Mouse (Mus musculus) liver, embryonic 16.5 days (tissue): Measurements from ENCODE around the gene Moxd1. TPM values are rescaled to one million over a fixed set of nuclear protein-coding genes. Genes with fewer than 3 reads are reported as not detected.
"Not testable (repeated sequence)": the region's sequence is repeated elsewhere in the genome, so short reads cannot be mapped to it uniquely, and the experiment has no call there.

ENCODE experiments used
- ATAC-seq: fragments of 200-750 bp; cut with Nextera tagmentation; 2 replicates; pipeline ENCODE4 v1.8.0; 2017; ENCODE audit warnings: low read depth, mild to moderate bottlenecking, moderate number of reproducible peaks, moderate library complexity
- H3K27ac ChIP-seq: fragments of 300-500 bp; sonication (generic); 2 replicates; pipeline ENCODE4 v1.5.1; 2014; ENCODE audit warnings: mild to moderate bottlenecking, low read length
- H3K27me3 ChIP-seq: fragments of 300-500 bp; sonication (generic); 2 replicates; pipeline ENCODE4 v1.6.1; 2014; ENCODE audit warnings: low read depth, low read length, mixed read lengths; ENCODE audit not compliant: control insufficient read depth, insufficient read depth
- H3K36me3 ChIP-seq: fragments of 300-500 bp; sonication (generic); 2 replicates; pipeline ENCODE4 v1.6.1; 2014; ENCODE audit warnings: mild to moderate bottlenecking; ENCODE audit not compliant: control insufficient read depth, insufficient read depth
- H3K4me1 ChIP-seq: fragments of 300-500 bp; sonication (generic); 2 replicates; pipeline ENCODE4 v1.6.1; 2014; ENCODE audit warnings: low read depth, low read length, mixed read lengths; ENCODE audit not compliant: control insufficient read depth
- H3K4me2 ChIP-seq: fragments of 300-500 bp; sonication (generic); 2 replicates; pipeline ENCODE4 v1.6.1; 2014; ENCODE audit warnings: low read depth, low read length, mixed read lengths
- H3K4me3 ChIP-seq: fragments of 300-500 bp; sonication (generic); 2 replicates; pipeline ENCODE4 v1.5.1; 2014; ENCODE audit warnings: low read depth, mild to moderate bottlenecking, low read length
- H3K9ac ChIP-seq: fragments of 300-500 bp; sonication (generic); 2 replicates; pipeline ENCODE4 v1.6.1; 2014; ENCODE audit warnings: low read depth, low read length
- H3K9me3 ChIP-seq: fragments of 300-500 bp; sonication (generic); replicated peaks from 2 replicates; pipeline ENCODE4 v1.6.1; 2016; ENCODE audit warnings: low read length; ENCODE audit not compliant: control insufficient read depth
- WGBS: fragments of 180-500 bp; shearing (Covaris S2); extraction: QIAGEN DNeasy Blood & Tissue Kit; methylation state at CpG from one replicate; pipeline ENCODE4 v1.1.7; 2014; ENCODE audit not compliant: insufficient replicate concordance; 5-methylcytosine and 5-hydroxymethylcytosine counted together
- polyA plus RNA-seq: library from polyadenylated mRNA; unstranded; fragments of >200 nt; fragmentation: Nextera tagmentation; extraction: Ambion mirVana; gene quantifications from 2 replicates; pipeline ENCODE4 v1.2.1, GENCODE M21; 2015

The Moxd1 gene
- polyA plus RNA-seq, 1 experiment from 2014 or later: 0.25 TPM

DNA sequence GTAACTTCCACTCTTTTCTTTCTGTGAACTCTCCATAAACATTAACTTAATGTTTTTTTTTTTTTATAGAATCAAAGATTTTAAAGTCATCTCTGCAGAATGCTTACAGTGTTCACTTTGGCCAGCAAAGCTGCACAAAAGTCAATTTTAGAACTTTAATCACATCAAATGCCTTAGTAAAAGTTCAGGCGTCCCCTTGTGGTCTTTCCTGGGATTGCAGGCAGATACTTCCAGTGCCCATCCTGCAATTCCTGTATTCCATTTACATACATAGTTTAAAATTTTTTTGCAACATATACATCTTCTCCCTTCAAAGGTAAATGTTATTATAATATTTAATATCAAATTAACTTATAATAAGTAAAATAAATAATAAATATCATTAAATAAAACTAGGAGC lies 74.5 kb downstream of the Moxd1 start:
- Histone ChIP-seq H3K9me3 (no peaks in the 10 kb centered on the region), H3K9ac (no peak overlapping the region), H3K4me2 (no peak overlapping the region), H3K27me3 (no peaks in the 10 kb centered on the region), H3K36me3 (no peaks in the 10 kb centered on the region), H3K4me1 (no peaks in the 10 kb centered on the region), H3K4me3 (no peak overlapping the region), H3K27ac (no peak overlapping the region)
- 0% methylated on average over 1 of the region's 1 CpGs for WGBS
- ATAC-seq: no peak

DNA sequence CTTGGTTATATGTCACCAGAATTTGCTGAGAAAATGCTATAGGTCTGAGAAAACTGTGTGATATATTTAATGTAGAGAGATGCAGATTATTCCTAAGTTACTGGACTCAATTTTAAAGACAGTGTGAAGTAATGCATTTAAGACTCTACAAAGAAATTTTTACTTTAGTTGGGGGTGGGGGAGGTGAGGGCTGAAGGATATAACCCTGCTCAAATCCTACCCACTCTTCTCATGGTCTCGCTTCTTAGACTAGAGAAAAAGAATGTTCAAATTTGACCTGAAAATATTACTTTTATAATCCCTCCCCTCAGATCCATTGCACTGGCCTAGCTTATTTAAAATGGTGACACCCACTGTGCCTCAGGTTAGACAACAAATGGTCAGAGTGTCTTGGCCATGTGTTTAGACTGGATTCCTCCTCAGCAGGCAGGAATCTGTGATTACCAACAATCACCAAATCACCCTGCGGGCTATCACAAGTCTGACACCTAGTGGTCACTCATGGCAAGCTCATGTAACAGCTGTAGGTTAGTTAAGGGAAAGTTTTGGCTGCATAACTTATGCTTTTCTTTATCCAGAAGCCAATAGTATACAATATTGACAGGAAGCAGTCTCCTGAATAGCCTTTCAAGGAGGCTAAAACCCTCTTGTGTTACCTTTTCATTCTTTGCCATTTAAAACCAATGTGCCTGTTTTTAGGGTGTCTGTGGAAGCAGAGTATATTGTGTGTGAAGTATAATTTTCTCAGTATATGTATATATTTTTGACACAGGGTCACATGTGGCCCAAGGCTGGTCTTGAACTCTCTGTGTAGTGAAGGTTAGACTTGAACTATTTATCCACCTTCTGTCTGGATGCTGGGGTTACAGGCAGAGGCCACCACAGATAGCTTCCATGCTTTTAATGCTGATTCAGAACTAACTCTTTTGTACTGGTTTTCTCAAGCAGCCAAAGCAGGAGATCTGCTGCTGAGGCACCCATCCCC lies 75.2 kb downstream of the Moxd1 start:
- H3K4me3 ChIP-seq: no peak overlapping the region
- H3K9me3 ChIP-seq: no peaks in the 10 kb centered on the region
- ATAC-seq: no peak
- no peak overlapping the region for H3K27ac ChIP-seq
- no peaks in the 10 kb centered on the region for H3K4me1 ChIP-seq
- H3K4me2 ChIP-seq: no peak overlapping the region
- no peak overlapping the region for H3K9ac ChIP-seq
- no peaks in the 10 kb centered on the region for H3K36me3 ChIP-seq
- no peaks in the 10 kb centered on the region for H3K27me3 ChIP-seq
- 38% methylated on average over 2 of the region's 2 CpGs for whole genome bisulfite sequencing

DNA sequence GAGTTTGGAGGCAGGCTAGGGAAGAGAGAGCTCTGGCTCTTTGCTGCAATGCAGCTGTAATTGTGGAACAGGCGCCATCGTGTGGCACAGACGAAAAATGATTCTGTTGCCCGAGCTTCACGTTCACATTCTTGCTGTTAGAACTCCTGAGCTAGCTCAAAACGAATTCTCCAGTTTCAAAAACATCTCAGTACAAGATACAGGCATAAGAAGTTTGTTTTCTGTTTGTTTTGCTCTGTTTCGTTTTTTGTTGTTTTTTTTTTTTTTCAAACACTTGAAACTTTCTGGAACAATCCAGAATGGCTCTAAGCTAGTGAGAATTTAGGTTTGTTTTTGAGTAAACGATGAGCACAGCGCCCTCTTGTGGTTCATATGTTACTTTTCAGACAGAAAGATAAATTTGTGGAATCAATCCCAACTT lies 88.9 kb downstream of the Moxd1 start:
- Histone ChIP-seq H3K36me3 (no peaks in the 10 kb centered on the region), H3K9ac (no peak overlapping the region), H3K27me3 (no peaks in the 10 kb centered on the region), H3K4me2 (0 out of 2 replicates have a peak overlapping the region, but pooled peaks have one; percentile 29), H3K9me3 (no peaks in the 10 kb centered on the region), H3K4me3 (no peak overlapping the region), H3K4me1 (no peaks in the 10 kb centered on the region), H3K27ac (no peak overlapping the region)
- WGBS: under 1% methylated on average over 9 of the region's 9 CpGs
- ATAC-seq: no peak

DNA sequence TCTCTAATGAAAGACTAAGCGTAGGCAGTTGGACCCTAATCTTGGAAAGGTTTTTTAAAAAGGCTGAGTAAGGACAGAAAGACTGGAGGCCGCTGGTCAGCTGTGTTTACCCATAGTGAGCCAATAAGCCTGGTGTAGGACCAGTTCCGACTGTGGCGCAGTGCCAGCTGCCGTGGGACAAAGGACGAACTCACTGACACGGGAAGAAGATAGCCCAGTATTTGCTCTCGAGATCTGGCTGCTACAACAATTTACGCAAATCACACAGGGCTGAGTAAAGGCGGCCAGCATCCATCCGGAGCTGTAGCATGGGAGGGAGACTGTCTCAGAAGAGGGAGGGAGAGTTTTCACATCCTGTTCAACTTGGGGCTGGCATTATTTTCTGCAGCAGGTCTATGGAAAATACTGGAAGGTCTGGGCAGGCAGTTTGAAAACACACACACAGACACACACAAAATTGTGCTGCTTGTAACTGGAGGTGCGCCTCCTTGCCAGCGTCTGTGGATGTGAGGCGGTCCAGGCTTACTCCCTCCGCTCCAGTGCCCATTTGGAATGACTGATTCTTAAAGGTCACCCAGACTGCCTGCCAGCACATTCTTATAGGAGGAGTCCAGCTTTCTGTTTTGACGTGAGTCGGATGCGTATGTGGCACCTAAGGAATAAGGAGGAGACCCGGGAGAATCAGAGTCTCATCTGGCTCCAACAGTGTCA lies 94.0 kb downstream of the Moxd1 start:
- peak; percentile 30; the same call in 1 of the 2 replicates for ATAC-seq
- H3K4me2 ChIP-seq: no peak overlapping the region

DNA sequence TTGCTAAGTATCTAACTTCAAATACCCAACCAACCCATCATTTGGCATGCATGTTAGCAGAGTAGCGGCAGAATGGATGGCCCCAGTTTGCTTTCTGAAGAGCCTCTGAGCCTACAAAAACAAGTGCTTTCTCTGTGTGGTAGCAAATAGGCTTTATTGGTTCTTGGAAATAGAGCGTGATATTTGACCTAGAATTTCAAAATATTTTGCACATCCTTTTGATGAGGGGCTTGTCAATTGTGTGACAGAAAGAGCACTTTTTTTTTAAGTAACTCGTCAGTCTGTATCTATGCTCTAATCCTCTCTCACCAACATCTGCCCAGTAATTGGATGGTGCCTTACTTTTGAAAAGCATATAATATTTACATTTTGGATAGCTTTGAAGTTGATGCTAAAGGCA lies 97.0 kb downstream of the Moxd1 start:
- Histone ChIP-seq H3K4me2 (no peak overlapping the region), H3K4me3 (no peak overlapping the region), H3K27ac (no peak overlapping the region), H3K4me1 (no peaks in the 10 kb centered on the region), H3K36me3 (no peaks in the 10 kb centered on the region), H3K9me3 (no peaks in the 10 kb centered on the region), H3K9ac (no peak overlapping the region), H3K27me3 (no peaks in the 10 kb centered on the region)
- ATAC-seq: no peak
- 60% methylated on average over 3 of the region's 3 CpGs for WGBS

More for the DNA sequence above, 94.0 kb downstream of the Moxd1 start:
- no peak overlapping the region for H3K27ac ChIP-seq
- WGBS: 61% methylated on average over 19 of the region's 19 CpGs
- no peaks in the 10 kb centered on the region for H3K36me3 ChIP-seq
- no peak overlapping the region for H3K9ac ChIP-seq
- no peaks in the 10 kb centered on the region for H3K9me3 ChIP-seq
- no peaks in the 10 kb centered on the region for H3K27me3 ChIP-seq
- H3K4me1 ChIP-seq: no peaks in the 10 kb centered on the region
- no peak overlapping the region for H3K4me3 ChIP-seq

DNA sequence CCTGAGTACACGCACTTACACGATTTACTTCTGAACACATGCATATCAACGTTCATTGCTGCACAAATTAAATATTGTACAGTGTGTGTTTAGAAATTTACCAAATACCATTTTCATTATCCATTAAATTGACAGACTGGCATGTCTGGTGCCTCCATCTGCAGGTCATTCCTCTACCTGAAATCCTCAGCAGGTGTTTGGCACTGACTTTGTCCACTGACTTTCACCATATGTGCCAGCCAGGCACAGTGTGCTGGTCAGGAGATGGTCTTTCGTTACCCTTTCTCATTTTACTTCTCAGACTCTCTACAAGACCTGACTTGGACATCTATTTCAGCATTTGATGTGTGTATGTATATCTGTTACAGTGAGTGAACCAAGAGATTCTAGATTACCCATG lies 99.7 kb downstream of the Moxd1 start:
- no peaks in the 10 kb centered on the region for H3K27me3 ChIP-seq
- H3K4me1 ChIP-seq: no peaks in the 10 kb centered on the region
- 74% methylated on average over 4 of the region's 4 CpGs for WGBS
- H3K36me3 ChIP-seq: no peaks in the 10 kb centered on the region
- H3K9me3 ChIP-seq: no peaks in the 10 kb centered on the region
- H3K4me2 ChIP-seq: no peak overlapping the region
- ATAC-seq: no peak
- H3K27ac ChIP-seq: no peak overlapping the region
- no peak overlapping the region for H3K4me3 ChIP-seq
- no peak overlapping the region for H3K9ac ChIP-seq

DNA sequence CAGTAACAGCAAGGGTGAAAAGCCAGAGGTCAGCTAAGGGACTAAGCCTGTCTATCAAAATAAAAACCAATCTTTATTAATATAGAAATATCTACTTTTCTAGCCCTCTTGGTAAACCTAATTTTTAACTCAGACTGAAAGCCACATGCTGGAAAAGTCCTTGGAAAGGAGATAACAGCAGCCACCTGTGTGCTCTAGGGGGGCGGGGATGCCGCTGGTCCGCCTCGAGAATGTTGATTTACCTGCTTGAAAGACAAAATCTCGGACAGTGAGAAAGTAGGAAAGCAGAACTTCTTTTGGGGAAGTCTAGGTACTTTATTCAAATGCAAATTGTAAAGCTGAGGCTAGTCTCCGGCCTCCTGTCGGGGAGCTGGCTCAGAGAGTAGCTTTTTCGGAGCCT lies 103.9 kb downstream of the Moxd1 start:
- not testable (repeated sequence) for ATAC-seq, H3K27me3 ChIP-seq, H3K9ac ChIP-seq, H3K9me3 ChIP-seq, H3K27ac ChIP-seq, H3K4me3 ChIP-seq, H3K36me3 ChIP-seq, H3K4me2 ChIP-seq, H3K4me1 ChIP-seq
- WGBS: 42% methylated on average over 6 of the region's 8 CpGs

DNA sequence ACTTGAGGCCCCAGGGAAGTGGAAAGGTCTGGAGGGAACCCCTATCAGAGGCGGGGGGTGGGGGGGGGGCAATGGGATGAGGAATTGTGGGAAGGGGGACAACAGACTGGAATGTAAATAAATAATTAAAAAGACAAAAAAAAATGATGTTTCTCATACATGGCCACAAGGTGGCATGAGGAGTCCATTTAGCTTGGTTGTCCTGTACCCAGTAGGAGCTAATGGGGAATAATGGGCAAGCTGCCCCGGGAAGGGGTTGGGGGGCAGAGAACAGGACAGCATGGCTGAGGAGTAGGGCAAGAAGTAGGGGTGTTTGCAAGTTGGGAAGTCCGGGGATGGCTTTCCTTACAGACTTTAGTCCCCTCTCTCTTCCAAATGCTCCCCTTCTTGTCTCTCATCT lies 109.5 kb downstream of the Moxd1 start:
- ATAC-seq: no peak
- WGBS: 45% methylated on average over 3 of the region's 3 CpGs
- H3K27ac ChIP-seq: no peak overlapping the region
- H3K9me3 ChIP-seq: no peaks in the 10 kb centered on the region
- H3K36me3 ChIP-seq: no peaks in the 10 kb centered on the region
- no peak overlapping the region for H3K4me3 ChIP-seq
- H3K27me3 ChIP-seq: no peaks in the 10 kb centered on the region
- H3K9ac ChIP-seq: no peak overlapping the region
- H3K4me1 ChIP-seq: no peaks in the 10 kb centered on the region
- H3K4me2 ChIP-seq: no peak overlapping the region

DNA sequence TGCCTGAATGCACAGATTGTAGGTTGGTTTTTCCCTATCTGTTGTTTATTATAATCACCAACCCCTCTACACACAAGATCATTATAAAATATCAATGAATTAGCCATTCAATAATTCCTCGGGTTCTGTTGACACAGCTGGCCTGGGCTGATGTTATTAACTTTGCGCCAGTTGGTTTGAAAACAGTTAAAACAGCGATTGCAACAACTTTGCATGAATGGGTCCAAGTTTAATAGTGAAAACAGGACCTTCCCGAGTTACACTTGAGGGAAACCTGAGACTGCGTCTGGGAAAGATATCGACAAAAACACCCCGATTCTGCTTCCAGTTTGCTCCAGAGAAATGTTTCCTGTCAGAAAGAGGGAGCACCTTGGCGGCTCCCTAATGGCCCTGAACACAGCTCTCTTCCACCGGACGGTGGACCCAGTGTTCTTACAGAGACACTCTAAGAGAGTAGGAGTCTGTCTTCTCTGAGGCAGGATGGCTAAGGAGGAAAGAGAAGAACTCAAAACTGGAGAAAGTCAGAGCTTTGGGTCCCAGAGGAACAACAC lies 116.4 kb downstream of the Moxd1 start:
- no peak for ATAC-seq
- Histone ChIP-seq H3K9ac (no peak overlapping the region), H3K9me3 (no peaks in the 10 kb centered on the region), H3K4me2 (no peak overlapping the region), H3K27me3 (no peaks in the 10 kb centered on the region), H3K4me3 (no peak overlapping the region), H3K4me1 (no peaks in the 10 kb centered on the region), H3K36me3 (no peaks in the 10 kb centered on the region), H3K27ac (no peak overlapping the region)
- WGBS: 62% methylated on average over 10 of the region's 10 CpGs
